16 mouse cellular contexts compared by ENCODE assay signal in the genomic region with DNA sequence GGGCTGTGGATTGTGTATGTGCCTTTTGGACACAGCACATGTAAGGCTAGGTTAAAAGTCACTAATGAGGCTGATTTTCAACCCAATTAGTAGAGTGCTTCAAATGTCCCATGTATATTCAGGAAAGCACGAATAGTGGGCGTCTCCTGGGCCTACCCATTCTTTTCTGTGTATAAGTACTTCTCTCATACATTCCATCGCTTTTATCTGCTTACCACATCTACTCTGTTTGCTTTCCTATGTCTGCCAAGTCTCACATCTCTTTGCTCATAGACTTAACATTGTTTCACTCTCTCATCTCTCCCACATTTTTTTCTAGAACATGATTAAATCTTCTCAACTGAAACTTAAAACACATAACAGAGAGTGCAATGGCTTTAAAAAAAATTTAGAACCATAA.
"Had no signal": no experiment of that assay in that cellular context is flagged by ENCODE, and none has a peak within 500 bp of the region (broad histone marks: within the 10 kb centered on the region; RNA-seq: fewer than 3 reads in every experiment).

No protein-coding gene starts in this region.

- H3K4me1 ChIP-seq: stomach, embryonic 15.5 days had no signal

- H3K27ac ChIP-seq: neural tube, embryonic 13.5 days; neural tube, embryonic 15.5 days; stomach, embryonic 15.5 days; stomach, postnatal 0 days had no signal

- H3K4me2 ChIP-seq: neural tube, embryonic 13.5 days; neural tube, embryonic 15.5 days; stomach, embryonic 15.5 days had no signal

- H3K27me3 ChIP-seq: neural tube, embryonic 13.5 days; neural tube, embryonic 15.5 days; stomach, embryonic 15.5 days had no signal

- DNase-seq: retina, postnatal 1 day; right cerebral cortex, adult 18-20 months; right cerebral cortex, postnatal 14 days; right cerebral cortex, postnatal 25 days; right cerebral cortex, postnatal 4 days; spleen, adult 18-20 months; thymus, adult 18-20 months; thymus, adult 2 months; thymus, postnatal 14 days; thymus, postnatal 25 days; thymus, postnatal 36 days; thymus, postnatal 4 days had no signal

- H3K9me3 ChIP-seq: neural tube, embryonic 13.5 days; neural tube, embryonic 15.5 days; stomach, embryonic 15.5 days had no signal

- H3K4me3 ChIP-seq: neural tube, embryonic 13.5 days; neural tube, embryonic 15.5 days; stomach, embryonic 15.5 days had no signal

- H3K9ac ChIP-seq: neural tube, embryonic 13.5 days; neural tube, embryonic 15.5 days; stomach, embryonic 15.5 days had no signal

- H3K36me3 ChIP-seq: neural tube, embryonic 13.5 days; neural tube, embryonic 15.5 days; stomach, embryonic 15.5 days had no signal
